Mouse (Mus musculus) olfactory bulb, adult 2 months (tissue): ENCODE data around the gene Mrpl18.
"Not testable (repeated sequence)": the region's sequence is repeated elsewhere in the genome, so short reads cannot be mapped to it uniquely, and the experiment has no call there.

Experiments
- CTCF ChIP-seq: fragments of 200-500 bp; IDR thresholded peaks from 2 replicates; pipeline ENCODE4 v1.5.1; 2012; ENCODE audit warnings: low read depth, mild to moderate bottlenecking, low read length, moderate library complexity; ENCODE audit not compliant: insufficient read depth
- POLR2A ChIP-seq: fragments of 200-500 bp; IDR thresholded peaks from 2 replicates; pipeline ENCODE4 v1.6.1; 2012; ENCODE audit warnings: mild to moderate bottlenecking, low read depth, low read length, moderate library complexity; ENCODE audit not compliant: insufficient read depth

DNA sequence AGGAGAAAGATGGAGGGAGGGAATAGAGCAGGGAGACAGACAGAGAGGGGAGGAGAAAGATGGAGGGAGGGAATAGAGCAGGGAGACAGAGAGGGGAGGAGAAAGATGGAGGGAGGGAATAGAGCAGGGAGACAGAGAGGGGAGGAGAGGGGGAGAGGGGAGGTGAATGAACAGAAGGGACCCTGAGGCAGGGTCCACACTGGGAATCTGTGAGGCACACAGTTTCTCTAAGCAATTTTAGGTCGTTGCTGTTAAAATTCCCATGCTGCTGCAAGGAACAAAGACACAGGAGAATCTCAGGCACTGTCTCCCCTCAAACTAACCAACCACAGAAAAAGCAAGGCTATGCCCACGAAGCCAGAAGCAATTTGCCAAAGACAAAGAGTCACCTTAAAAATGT, 17.5 kb downstream of the Mrpl18 start:
- TF ChIP-seq POLR2A, CTCF: not testable (repeated sequence)
